Mouse (Mus musculus) B cell, adult 67 days (primary cell): ENCODE data around the gene Tbl3. TPM values are rescaled to one million over a fixed set of nuclear protein-coding genes. Genes with fewer than 3 reads are reported as not detected.

Experiments
- total RNA-seq, 2 experiments: library from RNA; stranded (reverse); gene quantifications; 4 replicates each; pipeline ENCODE4 v1.2.4; 2023

Gene Tbl3
- total RNA-seq = 10 to 100 TPM; 30.5 to 32.5 TPM

GRCm38 (mm10) chr17:24706982-24707800 lies at the start of gene Tbl3:
TSS of gene Tbl3 (minus strand) at chr17:24707660.

GRCm38 (mm10) chr17:24752415-24753394 lies 45.2 kb upstream of the Tbl3 start, which contains the start of gene Hs3st6:
TSS of gene Hs3st6 (plus strand) at chr17:24752988.

GRCm38 (mm10) chr17:24736330-24737051 lies 29.0 kb upstream of the Tbl3 start, which contains the start of gene Msrb1:
TSS of gene Msrb1 (plus strand) at chr17:24736642.

GRCm38 (mm10) chr17:24727618-24728017 lies 20.2 kb upstream of the Tbl3 start, which contains the start of gene Rpl3l:
TSS of gene Rpl3l (plus strand) at chr17:24727820.

GRCm38 (mm10) chr17:24724184-24724583 lies 16.7 kb upstream of the Tbl3 start, which contains the start of gene Ndufb10:
TSS of gene Ndufb10 (minus strand) at chr17:24724478.

GRCm38 (mm10) chr17:24717943-24718342 lies 10.5 kb upstream of the Tbl3 start, which contains the start of the genes Rnf151 and Rps2:
TSS of gene Rnf151 (minus strand) at chr17:24718063.
TSS of gene Rps2 (plus strand) at chr17:24718116.

GRCm38 (mm10) chr17:24696011-24696697 lies 11.3 kb downstream of the Tbl3 start, which contains the start of the genes Gfer and Noxo1:
TSS of gene Gfer (minus strand) at chr17:24696156.
TSS of gene Noxo1 (plus strand) at chr17:24696234.

GRCm38 (mm10) chr17:24689251-24690081 lies 18.0 kb downstream of the Tbl3 start, which contains the start of gene Syngr3:
TSS of gene Syngr3 (minus strand) at chr17:24689955.

GRCm38 (mm10) chr17:24669545-24670245 lies 37.8 kb downstream of the Tbl3 start, which contains the start of gene Zfp598:
TSS of gene Zfp598 (plus strand) at chr17:24669687.

GRCm38 (mm10) chr17:24658017-24658758 lies 49.3 kb downstream of the Tbl3 start, which contains the start of gene Npw:
TSS of gene Npw (minus strand) at chr17:24658457.

GRCm38 (mm10) chr17:24650070-24650616 lies 57.3 kb downstream of the Tbl3 start, which contains the start of gene Slc9a3r2:
TSS of gene Slc9a3r2 (minus strand) at chr17:24650327.

Other genes with a start within 250 kb of the Tbl3 start
- 10 to 100 TPM; 68.6 to 72.5 TPM for gene E4f1, start 237.3 kb downstream of the Tbl3 start, total RNA-seq
- gene Pgp, start 237.3 kb downstream of the Tbl3 start, total RNA-seq = 10 to 100 TPM; 22.1 to 22.6 TPM
- gene Bricd5, start 233.8 kb downstream of the Tbl3 start, total RNA-seq = 1 to 10 TPM in 1 of 2 experiments, under 1 TPM in 1; 0.96 to 2.7 TPM
- 10 to 100 TPM; 24.9 to 30.6 TPM for gene Mlst8, start 228.6 kb downstream of the Tbl3 start, total RNA-seq
- not detected for gene Caskin1, start 219.1 kb downstream of the Tbl3 start, total RNA-seq
- 100 to 1,000 TPM; 202 to 220 TPM for gene Traf7, start 179.7 kb downstream of the Tbl3 start, total RNA-seq
- 1 to 10 TPM; 1.1 to 1.5 TPM for gene Rab26, start 173.4 kb downstream of the Tbl3 start, total RNA-seq
- 10 to 100 TPM; 75.3 to 80.9 TPM for gene Pkd1, start 157.8 kb downstream of the Tbl3 start, total RNA-seq
- 100 to 1,000 TPM in 1 of 2 experiments, 10 to 100 TPM in 1; 97.7 to 108 TPM for gene Tsc2, start 75.0 kb downstream of the Tbl3 start, total RNA-seq
- gene Nthl1, start 75.0 kb downstream of the Tbl3 start, total RNA-seq = 1 to 10 TPM; 4.1 to 7.8 TPM
- gene Slc9a3r2, start 57.3 kb downstream of the Tbl3 start, total RNA-seq = under 1 TPM in 1 of 2 experiments, not detected in 1; 0.30 TPM
- not detected for gene Npw, start 49.2 kb downstream of the Tbl3 start, total RNA-seq
- 10 to 100 TPM; 60.3 to 60.7 TPM for gene Zfp598, start 38.0 kb downstream of the Tbl3 start, total RNA-seq
- gene Syngr3, start 17.7 kb downstream of the Tbl3 start, total RNA-seq = under 1 TPM in 1 of 2 experiments, not detected in 1; 0.50 TPM
- gene Gfer, start 11.5 kb downstream of the Tbl3 start, total RNA-seq = 10 to 100 TPM; 15.8 to 17.5 TPM
- gene Noxo1, start 11.4 kb downstream of the Tbl3 start, total RNA-seq = 1 to 10 TPM; 5.5 to 7.4 TPM
- gene Rnf151, start 10.4 kb upstream of the Tbl3 start, total RNA-seq = not detected
- gene Rps2, start 10.5 kb upstream of the Tbl3 start, total RNA-seq = 1,000 to 10,000 TPM; 1,102 to 1,132 TPM
- 10 to 100 TPM; 67.1 to 79.0 TPM for gene Ndufb10, start 16.8 kb upstream of the Tbl3 start, total RNA-seq
- gene Rpl3l, start 20.2 kb upstream of the Tbl3 start, total RNA-seq = not detected
- 10 to 100 TPM; 31.6 to 34.3 TPM for gene Msrb1, start 29.0 kb upstream of the Tbl3 start, total RNA-seq
- gene Hs3st6, start 45.3 kb upstream of the Tbl3 start, total RNA-seq = not detected
- gene Meiob, start 96.6 kb upstream of the Tbl3 start, total RNA-seq = not detected
- 10 to 100 TPM; 29.9 to 32.6 TPM for gene Hagh, start 132.5 kb upstream of the Tbl3 start, total RNA-seq
- gene Fahd1, start 142.7 kb upstream of the Tbl3 start, total RNA-seq = 1 to 10 TPM; 1.8 to 2.6 TPM
- 1 to 10 TPM in 1 of 2 experiments, under 1 TPM in 1; 0.80 to 1.3 TPM for gene Igfals, start 158.3 kb upstream of the Tbl3 start, total RNA-seq
- 10 to 100 TPM; 61.9 to 68.8 TPM for gene Nubp2, start 178.7 kb upstream of the Tbl3 start, total RNA-seq
- gene Spsb3, start 179.0 kb upstream of the Tbl3 start, total RNA-seq = 10 to 100 TPM; 36.0 to 40.1 TPM
- 10 to 100 TPM; 68.9 to 86.2 TPM for gene Eme2, start 187.4 kb upstream of the Tbl3 start, total RNA-seq
- 10 to 100 TPM; 25.7 to 31.4 TPM for gene Mrps34, start 187.5 kb upstream of the Tbl3 start, total RNA-seq
- gene Nme3, start 188.8 kb upstream of the Tbl3 start, total RNA-seq = 10 to 100 TPM; 31.9 to 34.5 TPM
- gene Mapk8ip3, start 229.3 kb upstream of the Tbl3 start, total RNA-seq = 100 to 1,000 TPM; 234 to 243 TPM